10 mouse cellular contexts compared by ENCODE assay signal in genomic region chr1:91239112-91239511, GRCm38 (mm10). TPM values are rescaled to one million over a fixed set of nuclear protein-coding genes. Genes with fewer than 3 reads are reported as not detected.
DNase-seq lines count a peak whose midpoint lies in the region; ATAC-seq and TF ChIP-seq lines count a peak whose summit lies in the region.
"Had no signal": no experiment of that assay in that cellular context is flagged by ENCODE, and none has a peak within 500 bp of the region (broad histone marks: within the 10 kb centered on the region; RNA-seq: fewer than 3 reads in every experiment).

No protein-coding gene starts in this region.

- H3K4me1 ChIP-seq in embryonic facial prominence, embryonic 14.5 days (ENCODE audit: control insufficient read depth, insufficient read depth, low read length): no peaks in the 10 kb centered on the region
- no peaks in the 10 kb centered on the region for H3K4me1 ChIP-seq in hindbrain, postnatal 0 days (ENCODE audit: insufficient read depth, low read length)
- H3K4me1 ChIP-seq in liver, embryonic 12.5 days: peaks cover 26% of the 10 kb centered on the region
- H3K4me1 ChIP-seq: embryonic facial prominence, embryonic 12.5 days; limb, embryonic 15.5 days had no signal

- no peak overlapping the region for H3K9ac ChIP-seq in embryonic facial prominence, embryonic 14.5 days (ENCODE audit: low read depth, low read length)
- H3K9ac ChIP-seq in hindbrain, postnatal 0 days (replicated peaks; ENCODE audit: low read length): no peak overlapping the region
- no peak overlapping the region for H3K9ac ChIP-seq in liver, embryonic 12.5 days
- H3K9ac ChIP-seq: embryonic facial prominence, embryonic 12.5 days; limb, embryonic 15.5 days had no signal

- no peaks in the 10 kb centered on the region for H3K27me3 ChIP-seq in embryonic facial prominence, embryonic 14.5 days (replicated peaks; ENCODE audit: control insufficient read depth, insufficient read depth, low read length)
- H3K27me3 ChIP-seq in hindbrain, postnatal 0 days (ENCODE audit: insufficient read depth, low read length): no peaks in the 10 kb centered on the region
- peaks cover 5% of the 10 kb centered on the region; the same call in 1 of the 2 replicates for H3K27me3 ChIP-seq in liver, embryonic 12.5 days (replicated peaks)
- H3K27me3 ChIP-seq: embryonic facial prominence, embryonic 12.5 days; limb, embryonic 15.5 days had no signal

- peak; percentile 68 for TF ChIP-seq CTCF in left cerebral cortex, adult 2 months (IDR thresholded peaks at IDR 0.05)
- peak; percentile 76 for TF ChIP-seq CTCF in hindbrain, postnatal 0 days (IDR thresholded peaks at IDR 0.05; ENCODE audit: low read depth)

- peak; percentile 62; the same call in 1 of the 2 replicates for ATAC-seq in embryonic facial prominence, embryonic 14.5 days (ENCODE audit: low read depth)
- ATAC-seq in hindbrain, postnatal 0 days: peak; percentile 69
- peak; percentile 44; the same call in 1 of the 2 replicates for ATAC-seq in liver, embryonic 12.5 days

- no peak overlapping the region for H3K4me3 ChIP-seq in left cerebral cortex, adult 2 months
- no peak overlapping the region for H3K4me3 ChIP-seq in embryonic facial prominence, embryonic 14.5 days (ENCODE audit: low read depth, low read length)
- H3K4me3 ChIP-seq in hindbrain, postnatal 0 days (ENCODE audit: low read length): no peak overlapping the region
- H3K4me3 ChIP-seq in liver, embryonic 12.5 days: no peak overlapping the region
- H3K4me3 ChIP-seq: embryonic facial prominence, embryonic 12.5 days; limb, embryonic 15.5 days had no signal

- no peaks in the 10 kb centered on the region for H3K36me3 ChIP-seq in embryonic facial prominence, embryonic 14.5 days (ENCODE audit: control insufficient read depth, insufficient read depth, low read length)
- H3K36me3 ChIP-seq in hindbrain, postnatal 0 days (ENCODE audit: insufficient read depth, low read length): no peaks in the 10 kb centered on the region
- no peaks in the 10 kb centered on the region for H3K36me3 ChIP-seq in liver, embryonic 12.5 days
- H3K36me3 ChIP-seq: embryonic facial prominence, embryonic 12.5 days; limb, embryonic 15.5 days had no signal

- no peak overlapping the region for H3K4me2 ChIP-seq in embryonic facial prominence, embryonic 14.5 days (ENCODE audit: low read depth, low read length)
- H3K4me2 ChIP-seq in hindbrain, postnatal 0 days (ENCODE audit: low read depth, low read length): no peak overlapping the region
- H3K4me2 ChIP-seq in liver, embryonic 12.5 days: no peak overlapping the region
- H3K4me2 ChIP-seq: embryonic facial prominence, embryonic 12.5 days; limb, embryonic 15.5 days had no signal

- no peak overlapping the region for H3K27ac ChIP-seq in left cerebral cortex, adult 2 months
- H3K27ac ChIP-seq in embryonic facial prominence, embryonic 14.5 days (replicated peaks; ENCODE audit: low read depth, low read length): no peak overlapping the region
- no peak overlapping the region for H3K27ac ChIP-seq in hindbrain, postnatal 0 days
- H3K27ac ChIP-seq in liver, embryonic 12.5 days: no peak overlapping the region
- H3K27ac ChIP-seq: embryonic facial prominence, embryonic 12.5 days; limb, embryonic 15.5 days had no signal

- no peaks in the 10 kb centered on the region for H3K9me3 ChIP-seq in embryonic facial prominence, embryonic 14.5 days (ENCODE audit: control insufficient read depth, low read length)
- no peaks in the 10 kb centered on the region for H3K9me3 ChIP-seq in hindbrain, postnatal 0 days (ENCODE audit: low read length)
- H3K9me3 ChIP-seq in liver, embryonic 12.5 days (replicated peaks): no peaks in the 10 kb centered on the region
- H3K9me3 ChIP-seq: embryonic facial prominence, embryonic 12.5 days; limb, embryonic 15.5 days had no signal

- DNase-seq in left cerebral cortex, adult 2 months (ENCODE audit: extremely low spot score in 1 of 2, low spot score in 2 of 2): peak; percentile 58 to 60
- DNase-seq in left cerebral cortex, adult 8-10 months (ENCODE audit: low spot score in 2 of 2): no peak
- peak; percentile 33 to 63 for DNase-seq in adrenal gland, adult 18-20 months (ENCODE audit: low spot score in 2 of 2)
- DNase-seq in embryonic facial prominence, embryonic 14.5 days (ENCODE audit: low spot score): no peak
- DNase-seq in hindbrain, postnatal 0 days (ENCODE audit: low spot score): peak; percentile 52
- peak; percentile 56 for DNase-seq in retina, postnatal 1 day
- DNase-seq in thymus, postnatal 4 days: peak; percentile 85

- intact Hi-C loops in left cerebral cortex, adult 2 months (cut with DNase I): loop anchor here (1.0 to 5.0 kb wide), 3 partner anchors 60 to 312 kb away; partner anchors contain the start of gene Ramp1

- 14% methylated on average over 5 of the region's 5 CpGs for WGBS in embryonic facial prominence, embryonic 14.5 days
- WGBS in hindbrain, postnatal 0 days: 18% methylated on average over 5 of the region's 5 CpGs
- 17% methylated on average over 5 of the region's 5 CpGs for WGBS in liver, embryonic 12.5 days (ENCODE audit: insufficient replicate concordance)

RNA-seq across cellular contexts. Expression of gene Ube2f, which starts 11.0 kb away (rescaled TPM):
- total RNA-seq in left cerebral cortex, adult 2 months (2021): 10 to 100 TPM; 54.0 to 55.3 TPM
- total RNA-seq in left cerebral cortex, adult 8-10 months (2022): 10 to 100 TPM; 48.2 to 54.9 (median 51.6) TPM
- total RNA-seq in adrenal gland, adult 18-20 months (2021): 100 to 1,000 TPM in 1 of 2 experiments, 10 to 100 TPM in 1; 92.7 to 117 TPM
- polyA plus RNA-seq in embryonic facial prominence, embryonic 14.5 days (2014; fragmentation: Nextera tagmentation; extraction: Ambion mirVana): 70.2 and 78.7 TPM in 2 replicates
- 34.1 and 37.1 TPM in 2 replicates for total RNA-seq in hindbrain, postnatal 0 days (2014; rRNA removed)
- 46.7 and 55.5 TPM in 2 replicates for polyA plus RNA-seq in hindbrain, postnatal 0 days (2015; fragmentation: Nextera tagmentation; extraction: Ambion mirVana)
- polyA plus RNA-seq in liver, embryonic 12.5 days (2016; fragmentation: Nextera tagmentation; extraction: Ambion mirVana): 71.6 and 73.4 TPM in 2 replicates

RNA-seq across cellular contexts. Expression of gene Scly, which starts 59.0 kb away (rescaled TPM):
- total RNA-seq in left cerebral cortex, adult 2 months (2021): 10 to 100 TPM; 18.3 to 20.0 TPM
- 10 to 100 TPM; 19.5 to 24.4 (median 21.5) TPM for total RNA-seq in left cerebral cortex, adult 8-10 months (2022)
- 10 to 100 TPM; 25.7 to 37.2 TPM for total RNA-seq in adrenal gland, adult 18-20 months (2021)
- 9.6 and 10.0 TPM in 2 replicates for polyA plus RNA-seq in embryonic facial prominence, embryonic 14.5 days (2014; fragmentation: Nextera tagmentation; extraction: Ambion mirVana)
- total RNA-seq in hindbrain, postnatal 0 days (2014; rRNA removed): 15.2 TPM in 2 replicates
- polyA plus RNA-seq in hindbrain, postnatal 0 days (2015; fragmentation: Nextera tagmentation; extraction: Ambion mirVana): 9.7 and 9.9 TPM in 2 replicates
- 28.8 and 30.0 TPM in 2 replicates for polyA plus RNA-seq in liver, embryonic 12.5 days (2016; fragmentation: Nextera tagmentation; extraction: Ambion mirVana)

RNA-seq across cellular contexts. Expression of gene Ramp1, which starts 59.5 kb away (rescaled TPM):
- 10 to 100 TPM; 52.6 to 53.0 TPM for total RNA-seq in left cerebral cortex, adult 2 months (2021)
- total RNA-seq in left cerebral cortex, adult 8-10 months (2022): 10 to 100 TPM; 50.9 to 58.7 (median 52.5) TPM
- 1 to 10 TPM; 6.7 to 9.2 TPM for total RNA-seq in adrenal gland, adult 18-20 months (2021)
- polyA plus RNA-seq in embryonic facial prominence, embryonic 14.5 days (2014; fragmentation: Nextera tagmentation; extraction: Ambion mirVana): 13.5 and 21.7 TPM in 2 replicates
- 44.1 and 48.4 TPM in 2 replicates for total RNA-seq in hindbrain, postnatal 0 days (2014; rRNA removed)
- polyA plus RNA-seq in hindbrain, postnatal 0 days (2015; fragmentation: Nextera tagmentation; extraction: Ambion mirVana): 44.7 and 46.8 TPM in 2 replicates
- polyA plus RNA-seq in liver, embryonic 12.5 days (2016; fragmentation: Nextera tagmentation; extraction: Ambion mirVana): 4.0 and 4.4 TPM in 2 replicates

Comparison
In these comparisons a context has a peak if more than half of its experiments do, and no peak if none do; other contexts are left out.
1. DNase-seq: peak in left cerebral cortex, adult 2 months (2 of 2), adrenal gland, adult 18-20 months (2 of 2), hindbrain, postnatal 0 days (single experiment), retina, postnatal 1 day (single experiment) and thymus, postnatal 4 days (single experiment); none in left cerebral cortex, adult 8-10 months (0 of 2) and embryonic facial prominence, embryonic 14.5 days (single experiment).
2. Peak in every context shown above with its lines, with median percentiles within 50 percentile points of each other: ATAC-seq.